Mouse (Mus musculus): ENCODE measurements around the gene Nck2.

- TF ChIP-seq CTCF (IDR thresholded peaks at IDR 0.05; ENCODE audit: low read depth) (no peak), EP300 (IDR thresholded peaks at IDR 0.05; ENCODE audit: low read depth) (no peak)
These were observed 83.9 kb downstream of the Nck2 start for GRCm38 (mm10) chr1:43528275-43528674.
